Mouse (Mus musculus): ENCODE results near the gene Tvp23a. TPM values are rescaled to one million over a fixed set of nuclear protein-coding genes. Genes with fewer than 3 reads are reported as not detected.

Gene Tvp23a
- not detected in 4 replicates for total RNA-seq (2023; ENCODE audit: inconsistent age)

DNA sequence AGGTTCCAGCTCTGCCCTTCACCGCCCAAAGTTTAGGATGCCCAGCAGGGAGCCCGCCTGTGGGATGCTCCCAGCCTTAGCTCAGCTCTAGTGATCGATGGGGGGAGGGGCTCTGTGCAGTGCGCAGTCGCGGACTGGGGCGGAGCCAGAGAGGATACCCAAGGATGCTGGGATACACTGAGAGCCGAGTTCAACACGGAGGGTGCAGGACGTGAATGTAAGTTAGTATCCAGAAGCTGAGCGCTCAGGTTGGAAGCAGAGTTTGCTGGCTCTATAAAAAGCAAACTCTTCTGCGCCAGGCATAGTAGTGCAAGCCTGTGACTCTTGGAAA, at the start of gene Tvp23a:
Gene Tvp23a (minus strand): TSS at position 99 of the 331 bp plus-strand sequence.

GRCm38 (mm10) chr16:10479857-10480256, 32.7 kb upstream of the Tvp23a start, which contains the start of gene Ciita:
Ciita (plus strand) TSS chr16:10480059.

GRCm38 (mm10) chr16:10411764-10412746, 35.1 kb downstream of the Tvp23a start, which contains the start of gene Nubp1:
Nubp1 (plus strand) TSS chr16:10411948.

GRCm38 (mm10) chr16:10394699-10395540, 52.2 kb downstream of the Tvp23a start, which contains the start of gene Tekt5:
Tekt5 (minus strand) TSS chr16:10395490.

Other genes starting within 250 kb of the Tvp23a start
- gene Emp2, start 133.4 kb downstream of the Tvp23a start, total RNA-seq (2023; ENCODE audit: inconsistent age), result 0.13 TPM in 1 of 4 replicates, not detected in the others
- gene Tekt5, start 51.9 kb downstream of the Tvp23a start, total RNA-seq (2023; ENCODE audit: inconsistent age), result not detected in 4 replicates
- gene Nubp1, start 35.4 kb downstream of the Tvp23a start, total RNA-seq (2023; ENCODE audit: inconsistent age), result 56.1 to 61.3 TPM (median 60.7 TPM) in 4 replicates
- gene Ciita, start 32.7 kb upstream of the Tvp23a start, total RNA-seq (2023; ENCODE audit: inconsistent age), result 244 to 287 TPM (median 262 TPM) in 4 replicates
- gene Dexi, start 95.7 kb upstream of the Tvp23a start, total RNA-seq (2023; ENCODE audit: inconsistent age), result 17.1 to 19.1 TPM (median 17.8 TPM) in 4 replicates
- gene Clec16a, start 98.0 kb upstream of the Tvp23a start, total RNA-seq (2023; ENCODE audit: inconsistent age), result 33.4 to 40.2 TPM (median 39.2 TPM) in 4 replicates